Mouse (Mus musculus): ENCODE results near the gene Arhgef17. TPM values are rescaled to one million over a fixed set of nuclear protein-coding genes. Genes with fewer than 3 reads are reported as not detected.

Arhgef17 gene
- polyA plus RNA-seq, 1 experiment from 2014 or later: 22.5 TPM

GRCm38 (mm10) chr7:100843866-100844265, 88.0 kb downstream of the Arhgef17 start:
- Histone ChIP-seq H3K9me3 (ENCODE audit: low read depth, low read length) (no peaks in the 10 kb centered on the region), H3K4me2 (peak overlapping the region; percentile 16; the same call in 1 of the 2 replicates), H3K27me3 (ENCODE audit: insufficient read depth, low read length) (no peaks in the 10 kb centered on the region), H3K9ac (no peak overlapping the region), H3K36me3 (ENCODE audit: insufficient read depth) (0 out of 2 replicates have a peak, but pooled peaks cover 4% of the 10 kb centered on the region), H3K27ac (ENCODE audit: low read depth) (peak overlapping the region; percentile 42; the same call in 1 of the 2 replicates), H3K4me1 (ENCODE audit: insufficient read depth) (peaks cover 7% of the 10 kb centered on the region), H3K4me3 (ENCODE audit: low read depth, low read length) (no peak overlapping the region)
- 82% methylated on average over 2 of the region's 2 CpGs for WGBS
- no peak for DNase-seq
- TF ChIP-seq CTCF (IDR thresholded peaks at IDR 0.05; ENCODE audit: low read depth): no peak
- ATAC-seq (ENCODE audit: insufficient read depth): no peak

GRCm38 (mm10) chr7:100842175-100842574, 89.7 kb downstream of the Arhgef17 start:
- WGBS: 89% methylated on average over 5 of the region's 5 CpGs
- Histone ChIP-seq H3K9me3 (ENCODE audit: low read depth, low read length) (no peaks in the 10 kb centered on the region), H3K4me3 (ENCODE audit: low read depth, low read length) (no peak overlapping the region), H3K4me2 (no peak overlapping the region), H3K27me3 (ENCODE audit: insufficient read depth, low read length) (no peaks in the 10 kb centered on the region), H3K27ac (ENCODE audit: low read depth) (no peak overlapping the region), H3K9ac (no peak overlapping the region), H3K4me1 (ENCODE audit: insufficient read depth) (peaks cover 7% of the 10 kb centered on the region), H3K36me3 (ENCODE audit: insufficient read depth) (peaks cover 7% of the 10 kb centered on the region; the same call in 1 of the 2 replicates)
- ATAC-seq (ENCODE audit: insufficient read depth) (no peak), DNase-seq (no peak)
- TF ChIP-seq CTCF (IDR thresholded peaks at IDR 0.05; ENCODE audit: low read depth): no peak

GRCm38 (mm10) chr7:100841608-100842007, 90.3 kb downstream of the Arhgef17 start:
- 88% methylated on average over 6 of the region's 6 CpGs for WGBS
- Histone ChIP-seq H3K4me3 (ENCODE audit: low read depth, low read length) (no peak overlapping the region), H3K9me3 (ENCODE audit: low read depth, low read length) (no peaks in the 10 kb centered on the region), H3K4me2 (no peak overlapping the region), H3K36me3 (ENCODE audit: insufficient read depth) (peaks cover 7% of the 10 kb centered on the region; the same call in 1 of the 2 replicates), H3K27ac (ENCODE audit: low read depth) (no peak overlapping the region), H3K27me3 (ENCODE audit: insufficient read depth, low read length) (no peaks in the 10 kb centered on the region), H3K9ac (no peak overlapping the region), H3K4me1 (ENCODE audit: insufficient read depth) (peaks cover 7% of the 10 kb centered on the region)
- no peak for ATAC-seq (ENCODE audit: insufficient read depth)
- no peak for DNase-seq
- TF ChIP-seq CTCF (IDR thresholded peaks at IDR 0.05; ENCODE audit: low read depth): no peak

GRCm38 (mm10) chr7:100840906-100841305, 91.0 kb downstream of the Arhgef17 start:
- WGBS: 93% methylated on average over 1 of the region's 1 CpGs
- H3K4me3 ChIP-seq (ENCODE audit: low read depth, low read length): no peak overlapping the region
- TF ChIP-seq CTCF (IDR thresholded peaks at IDR 0.05; ENCODE audit: low read depth): no peak
- no peak overlapping the region for H3K4me2 ChIP-seq
- ATAC-seq (ENCODE audit: insufficient read depth): no peak
- H3K9me3 ChIP-seq (ENCODE audit: low read depth, low read length): no peaks in the 10 kb centered on the region
- H3K27me3 ChIP-seq (ENCODE audit: insufficient read depth, low read length): no peaks in the 10 kb centered on the region
- DNase-seq: no peak
- peaks cover 7% of the 10 kb centered on the region for H3K4me1 ChIP-seq (ENCODE audit: insufficient read depth)
- no peak overlapping the region for H3K27ac ChIP-seq (ENCODE audit: low read depth)
- no peak overlapping the region for H3K9ac ChIP-seq
- peaks cover 14% of the 10 kb centered on the region; the same call in 1 of the 2 replicates for H3K36me3 ChIP-seq (ENCODE audit: insufficient read depth)

GRCm38 (mm10) chr7:100839632-100840402, 92.1 kb downstream of the Arhgef17 start:
- Histone ChIP-seq H3K4me1 (ENCODE audit: insufficient read depth) (peaks cover under 1% of the 10 kb centered on the region; the same call in 1 of the 2 replicates), H3K9ac (no peak overlapping the region), H3K36me3 (ENCODE audit: insufficient read depth) (peaks cover 22% of the 10 kb centered on the region; the same call in 1 of the 2 replicates), H3K27ac (ENCODE audit: low read depth) (no peak overlapping the region), H3K4me3 (ENCODE audit: low read depth, low read length) (no peak overlapping the region), H3K4me2 (no peak overlapping the region), H3K9me3 (ENCODE audit: low read depth, low read length) (no peaks in the 10 kb centered on the region), H3K27me3 (ENCODE audit: insufficient read depth, low read length) (no peaks in the 10 kb centered on the region)
- WGBS: 63% methylated on average over 6 of the region's 6 CpGs
- DNase-seq (no peak), ATAC-seq (ENCODE audit: insufficient read depth) (no peak)
- TF ChIP-seq CTCF (IDR thresholded peaks at IDR 0.05; ENCODE audit: low read depth): no peak

- no peak overlapping the region for H3K4me3 ChIP-seq (ENCODE audit: low read depth, low read length)
- H3K9me3 ChIP-seq (ENCODE audit: low read depth, low read length): no peaks in the 10 kb centered on the region
- H3K27ac ChIP-seq (ENCODE audit: low read depth): no peak overlapping the region
- DNase-seq: no peak
- H3K4me1 ChIP-seq (ENCODE audit: insufficient read depth): no peaks in the 10 kb centered on the region
- H3K36me3 ChIP-seq (ENCODE audit: insufficient read depth): peaks cover 33% of the 10 kb centered on the region
- ATAC-seq (ENCODE audit: insufficient read depth): no peak
- H3K9ac ChIP-seq: no peak overlapping the region
- TF ChIP-seq CTCF (IDR thresholded peaks at IDR 0.05; ENCODE audit: low read depth): no peak
- 70% methylated on average over 1 of the region's 1 CpGs for WGBS
- no peaks in the 10 kb centered on the region for H3K27me3 ChIP-seq (ENCODE audit: insufficient read depth, low read length)
- no peak overlapping the region for H3K4me2 ChIP-seq
Measured at GRCm38 (mm10) chr7:100837701-100838100, 94.2 kb downstream of the Arhgef17 start.

- peaks cover 33% of the 10 kb centered on the region for H3K36me3 ChIP-seq (ENCODE audit: insufficient read depth)
- 86% methylated on average over 10 of the region's 10 CpGs for WGBS
- no peak for ATAC-seq (ENCODE audit: insufficient read depth)
Measured at GRCm38 (mm10) chr7:100836657-100837056, 95.2 kb downstream of the Arhgef17 start.

More at GRCm38 (mm10) chr7:100836657-100837056, 95.2 kb downstream of the Arhgef17 start:
- H3K27ac ChIP-seq (ENCODE audit: low read depth): no peak overlapping the region
- H3K27me3 ChIP-seq (ENCODE audit: insufficient read depth, low read length): no peaks in the 10 kb centered on the region
- no peak overlapping the region for H3K4me2 ChIP-seq
- H3K4me3 ChIP-seq (ENCODE audit: low read depth, low read length): no peak overlapping the region
- no peaks in the 10 kb centered on the region for H3K4me1 ChIP-seq (ENCODE audit: insufficient read depth)
- no peak for TF ChIP-seq CTCF (IDR thresholded peaks at IDR 0.05; ENCODE audit: low read depth)
- no peak for DNase-seq
- H3K9ac ChIP-seq: no peak overlapping the region
- no peaks in the 10 kb centered on the region for H3K9me3 ChIP-seq (ENCODE audit: low read depth, low read length)
